Mouse (Mus musculus): Measurements from ENCODE around the gene Samd14. TPM values are rescaled to one million over a fixed set of nuclear protein-coding genes. Genes with fewer than 3 reads are reported as not detected.

The Samd14 gene
- total RNA-seq, 4 experiments from 2014 or later = 3.9 to 9.1 (median 5.6) TPM

GRCm38 (mm10) chr11:95037306-95037705 is 27.6 kb downstream of the Samd14 start:
- DNase-seq = no peak

GRCm38 (mm10) chr11:95038156-95038817 is 28.6 kb downstream of the Samd14 start:
- no peak for DNase-seq

GRCm38 (mm10) chr11:95038818-95039655 is 29.4 kb downstream of the Samd14 start:
- DNase-seq = no peak

- DNase-seq = no peak
These were observed 30.1 kb downstream of the Samd14 start for GRCm38 (mm10) chr11:95039766-95040165.

GRCm38 (mm10) chr11:95040491-95041138 is 30.9 kb downstream of the Samd14 start:
- peak; percentile 64 for DNase-seq

- peak; percentile 97 for DNase-seq
These were observed 31.5 kb downstream of the Samd14 start, which contains the start of gene Pdk2 for GRCm38 (mm10) chr11:95041139-95041609. Pdk2 (minus strand) TSS chr11:95041354.

GRCm38 (mm10) chr11:95042096-95042495 is 32.4 kb downstream of the Samd14 start:
- DNase-seq = peak; percentile 73

- DNase-seq = no peak
These were observed 33.4 kb downstream of the Samd14 start for GRCm38 (mm10) chr11:95043060-95043459.

GRCm38 (mm10) chr11:95043608-95044007 is 33.9 kb downstream of the Samd14 start:
- DNase-seq = no peak

- DNase-seq = no peak
These were observed 34.6 kb downstream of the Samd14 start for GRCm38 (mm10) chr11:95044185-95044870.

- peak; percentile 50 for DNase-seq
These were observed 37.5 kb downstream of the Samd14 start for GRCm38 (mm10) chr11:95046980-95047680.

GRCm38 (mm10) chr11:95053062-95053461 is 43.4 kb downstream of the Samd14 start:
- DNase-seq = no peak

- no peak for DNase-seq
These were observed 47.3 kb downstream of the Samd14 start for GRCm38 (mm10) chr11:95056768-95057501.

GRCm38 (mm10) chr11:95069226-95069957 is 59.7 kb downstream of the Samd14 start:
- DNase-seq = no peak

- no peak for DNase-seq
These were observed 60.7 kb downstream of the Samd14 start for GRCm38 (mm10) chr11:95070140-95071107.

- DNase-seq = no peak
These were observed 61.6 kb downstream of the Samd14 start for GRCm38 (mm10) chr11:95071266-95071665.

GRCm38 (mm10) chr11:95072136-95072535 is 62.5 kb downstream of the Samd14 start:
- DNase-seq = no peak

GRCm38 (mm10) chr11:95072804-95073203 is 63.1 kb downstream of the Samd14 start:
- DNase-seq = no peak

GRCm38 (mm10) chr11:95073835-95074234 is 64.2 kb downstream of the Samd14 start:
- no peak for DNase-seq
